Mouse (Mus musculus) olfactory bulb, adult 2 months (tissue): Measurements from ENCODE around the gene Edf1.

Experiments used
- CTCF ChIP-seq: fragments of 200-500 bp; IDR thresholded peaks from 2 replicates; pipeline ENCODE4 v1.5.1; 2012; ENCODE audit warnings: low read depth, mild to moderate bottlenecking, low read length, moderate library complexity; ENCODE audit not compliant: insufficient read depth
- POLR2A ChIP-seq: fragments of 200-500 bp; IDR thresholded peaks from 2 replicates; pipeline ENCODE4 v1.6.1; 2012; ENCODE audit warnings: mild to moderate bottlenecking, low read depth, low read length, moderate library complexity; ENCODE audit not compliant: insufficient read depth

DNA sequence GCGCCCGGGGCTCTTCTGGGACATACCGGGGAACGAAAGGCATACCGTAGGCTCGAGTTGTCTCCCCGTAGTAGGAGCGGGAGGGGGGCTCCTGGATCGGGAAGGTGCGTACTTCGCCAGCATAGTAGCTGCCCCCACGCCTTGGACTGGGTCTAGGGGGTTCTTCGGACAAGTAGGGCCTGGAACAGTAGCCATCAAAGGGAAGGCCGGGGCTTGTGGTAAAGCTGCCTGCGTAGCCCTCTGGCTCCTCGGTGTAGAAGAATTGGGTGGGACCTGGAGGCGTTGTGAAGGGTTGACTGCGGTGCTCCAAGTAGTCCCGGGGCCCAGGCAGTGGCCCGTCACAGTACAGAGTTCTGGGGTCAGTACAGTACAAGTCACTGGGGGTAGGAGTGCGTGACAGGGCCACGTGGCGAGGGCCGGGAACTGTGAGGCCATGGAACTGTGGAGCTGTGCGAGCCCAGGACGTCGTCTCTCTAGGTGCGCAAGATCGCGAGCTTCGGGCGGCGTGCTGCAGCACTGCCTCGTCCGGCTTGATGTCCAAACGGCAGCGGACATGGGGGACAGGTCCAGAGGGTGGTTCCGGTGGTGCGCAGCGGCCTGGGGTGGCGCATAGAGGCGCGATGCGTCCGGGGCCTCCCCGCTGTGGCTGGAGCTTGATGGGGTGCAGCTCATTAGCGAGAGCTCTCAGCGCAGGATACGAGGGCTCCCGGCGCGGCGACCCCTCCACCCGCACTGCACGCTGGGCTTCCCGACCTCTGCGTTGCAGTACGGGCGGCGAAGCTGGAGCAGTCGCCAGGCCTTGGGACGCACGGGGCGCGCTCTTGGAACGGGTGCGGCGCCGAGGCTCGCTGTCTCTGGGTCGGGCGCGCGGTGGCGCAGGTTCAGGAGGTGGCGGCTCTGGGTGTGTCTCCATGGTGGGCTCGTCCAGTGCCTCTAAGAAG, 21.4 kb downstream of the Edf1 start:
- TF ChIP-seq CTCF (no peak), POLR2A (no peak)
